Mouse (Mus musculus) heart, postnatal 0 days (tissue): ENCODE results near the gene Rnpc3.

Source experiments
- CTCF ChIP-seq: IDR thresholded peaks from 2 replicates; pipeline ENCODE4 v1.5.1; 2016; ENCODE audit warnings: antibody characterized with exemption, control low read depth, low read depth
- EP300 ChIP-seq: IDR thresholded peaks from 2 replicates; pipeline ENCODE4 v1.6.1; 2016; ENCODE audit warnings: antibody characterized with exemption, low read depth

DNA sequence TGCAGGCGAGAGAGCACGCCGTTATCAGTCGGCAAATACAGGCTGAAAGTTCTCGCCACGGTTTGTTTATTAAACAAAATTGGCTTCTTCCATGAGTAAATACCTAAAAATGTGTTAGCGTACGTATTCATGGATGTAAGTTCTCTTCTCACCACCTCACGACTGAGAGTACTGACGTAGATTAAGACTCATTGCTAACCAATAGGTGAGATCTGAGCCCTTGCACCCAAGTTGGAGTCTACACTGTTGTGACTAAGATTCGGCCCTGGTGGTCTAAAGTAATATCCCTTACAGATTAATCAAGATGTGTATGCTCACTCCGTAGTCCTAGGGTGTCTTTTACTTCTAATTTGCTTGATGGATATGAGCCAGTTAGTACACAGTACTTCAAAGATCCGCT lies 615 bp upstream of the Rnpc3 start:
- TF ChIP-seq CTCF (no peak), EP300 (no peak)
